Mouse (Mus musculus): ENCODE data around the gene Tspo2. TPM values are rescaled to one million over a fixed set of nuclear protein-coding genes. Genes with fewer than 3 reads are reported as not detected.
A peak's percentile ranks its signal among the peaks of the same experiment; 100 is the strongest.

Tspo2 gene
- polyA plus RNA-seq, 1 experiment from 2014 or later, result 2.6 TPM

- peaks cover 28% of the 10 kb centered on the region for H3K4me1 ChIP-seq (replicated peaks; ENCODE audit: control insufficient read depth, insufficient read depth, low read length)
- H3K4me2 ChIP-seq (ENCODE audit: low read depth, low read length), result no peak overlapping the region
- 68% methylated on average over 5 of the region's 5 CpGs for WGBS
- no peak overlapping the region for H3K27ac ChIP-seq (ENCODE audit: low read length)
- no peak for ATAC-seq (ENCODE audit: low read depth)
- H3K9me3 ChIP-seq (ENCODE audit: control insufficient read depth, low read length), result no peaks in the 10 kb centered on the region
- H3K4me3 ChIP-seq (ENCODE audit: low read length), result no peak overlapping the region
- no peak overlapping the region for H3K9ac ChIP-seq (ENCODE audit: low read length)
- H3K27me3 ChIP-seq (ENCODE audit: control insufficient read depth, insufficient read depth, low read depth, low read length), result no peaks in the 10 kb centered on the region
- H3K36me3 ChIP-seq (ENCODE audit: control insufficient read depth, insufficient read depth, low read length), result no peaks in the 10 kb centered on the region
Measured at GRCm38 (mm10) chr17:48434479-48434878, 16.8 kb downstream of the Tspo2 start.

GRCm38 (mm10) chr17:48433689-48434330, 17.5 kb downstream of the Tspo2 start:
- H3K4me2 ChIP-seq (ENCODE audit: low read depth, low read length), result no peak overlapping the region
- no peaks in the 10 kb centered on the region for H3K27me3 ChIP-seq (ENCODE audit: control insufficient read depth, insufficient read depth, low read depth, low read length)
- 41% methylated on average over 6 of the region's 6 CpGs for WGBS
- no peak overlapping the region for H3K9ac ChIP-seq (ENCODE audit: low read length)
- peaks cover 28% of the 10 kb centered on the region for H3K4me1 ChIP-seq (replicated peaks; ENCODE audit: control insufficient read depth, insufficient read depth, low read length)
- no peak for ATAC-seq (ENCODE audit: low read depth)
- no peak overlapping the region for H3K4me3 ChIP-seq (ENCODE audit: low read length)
- H3K36me3 ChIP-seq (ENCODE audit: control insufficient read depth, insufficient read depth, low read length), result no peaks in the 10 kb centered on the region
- no peak overlapping the region for H3K27ac ChIP-seq (ENCODE audit: low read length)
- no peaks in the 10 kb centered on the region for H3K9me3 ChIP-seq (ENCODE audit: control insufficient read depth, low read length)

GRCm38 (mm10) chr17:48433006-48433655, 18.2 kb downstream of the Tspo2 start:
- H3K4me1 ChIP-seq (replicated peaks; ENCODE audit: control insufficient read depth, insufficient read depth, low read length), result peaks cover 28% of the 10 kb centered on the region
- WGBS, result 67% methylated on average over 20 of the region's 20 CpGs
- no peaks in the 10 kb centered on the region for H3K9me3 ChIP-seq (ENCODE audit: control insufficient read depth, low read length)
- ATAC-seq (ENCODE audit: low read depth), result no peak
- no peak overlapping the region for H3K4me2 ChIP-seq (ENCODE audit: low read depth, low read length)
- no peak overlapping the region for H3K27ac ChIP-seq (ENCODE audit: low read length)
- H3K4me3 ChIP-seq (ENCODE audit: low read length), result no peak overlapping the region
- no peaks in the 10 kb centered on the region for H3K36me3 ChIP-seq (ENCODE audit: control insufficient read depth, insufficient read depth, low read length)
- H3K27me3 ChIP-seq (ENCODE audit: control insufficient read depth, insufficient read depth, low read depth, low read length), result no peaks in the 10 kb centered on the region
- no peak overlapping the region for H3K9ac ChIP-seq (ENCODE audit: low read length)

- Histone ChIP-seq H3K9me3 (ENCODE audit: control insufficient read depth, low read length) (no peaks in the 10 kb centered on the region), H3K36me3 (ENCODE audit: control insufficient read depth, insufficient read depth, low read length) (no peaks in the 10 kb centered on the region), H3K27me3 (ENCODE audit: control insufficient read depth, insufficient read depth, low read depth, low read length) (no peaks in the 10 kb centered on the region), H3K4me1 (replicated peaks; ENCODE audit: control insufficient read depth, insufficient read depth, low read length) (peaks cover 29% of the 10 kb centered on the region), H3K4me3 (ENCODE audit: low read length) (no peak within 1 kb of the TSS), H3K4me2 (ENCODE audit: low read depth, low read length) (no peak within 1 kb of the TSS), H3K27ac (ENCODE audit: low read length) (0 out of 2 replicates have a peak within 1 kb of the TSS, but pooled peaks have one; percentile 15), H3K9ac (ENCODE audit: low read length) (peak within 1 kb of the TSS; percentile 40; the same call in 1 of the 2 replicates)
- peak; percentile 44 for ATAC-seq (ENCODE audit: low read depth)
- WGBS, result 47% methylated on average over 16 of the region's 16 CpGs
Measured at GRCm38 (mm10) chr17:48432158-48432980, 19.0 kb downstream of the Tspo2 start, which contains the start of gene Apobec2. Gene Apobec2, minus strand, starts transcription at chr17:48432930.

- H3K27me3 ChIP-seq (ENCODE audit: control insufficient read depth, insufficient read depth, low read depth, low read length), result no peaks in the 10 kb centered on the region
- no peak overlapping the region for H3K4me3 ChIP-seq (ENCODE audit: low read length)
- ATAC-seq (ENCODE audit: low read depth), result no peak
- H3K4me2 ChIP-seq (ENCODE audit: low read depth, low read length), result no peak overlapping the region
- H3K9me3 ChIP-seq (ENCODE audit: control insufficient read depth, low read length), result no peaks in the 10 kb centered on the region
- WGBS, result 69% methylated on average over 5 of the region's 5 CpGs
- H3K36me3 ChIP-seq (ENCODE audit: control insufficient read depth, insufficient read depth, low read length), result no peaks in the 10 kb centered on the region
- no peak overlapping the region for H3K9ac ChIP-seq (ENCODE audit: low read length)
- H3K27ac ChIP-seq (ENCODE audit: low read length), result no peak overlapping the region
- peaks cover 34% of the 10 kb centered on the region for H3K4me1 ChIP-seq (replicated peaks; ENCODE audit: control insufficient read depth, insufficient read depth, low read length)
Measured at GRCm38 (mm10) chr17:48431054-48431453, 20.3 kb downstream of the Tspo2 start.

- peak; percentile 26; the same call in 1 of the 2 replicates for ATAC-seq (ENCODE audit: low read depth)
- Histone ChIP-seq H3K9ac (ENCODE audit: low read length) (no peak overlapping the region; the same call in 1 of the 2 replicates), H3K27me3 (ENCODE audit: control insufficient read depth, insufficient read depth, low read depth, low read length) (no peaks in the 10 kb centered on the region), H3K36me3 (ENCODE audit: control insufficient read depth, insufficient read depth, low read length) (no peaks in the 10 kb centered on the region), H3K9me3 (ENCODE audit: control insufficient read depth, low read length) (no peaks in the 10 kb centered on the region), H3K27ac (ENCODE audit: low read length) (peak overlapping the region; percentile 35), H3K4me1 (replicated peaks; ENCODE audit: control insufficient read depth, insufficient read depth, low read length) (peaks cover 40% of the 10 kb centered on the region), H3K4me3 (ENCODE audit: low read length) (no peak overlapping the region), H3K4me2 (ENCODE audit: low read depth, low read length) (0 out of 2 replicates have a peak overlapping the region, but pooled peaks have one; percentile 3)
- 19% methylated on average over 5 of the region's 5 CpGs for WGBS
Measured at GRCm38 (mm10) chr17:48430394-48430793, 20.9 kb downstream of the Tspo2 start.

GRCm38 (mm10) chr17:48427852-48428530, 23.3 kb downstream of the Tspo2 start:
- ATAC-seq (ENCODE audit: low read depth), result no peak
- H3K4me1 ChIP-seq (replicated peaks; ENCODE audit: control insufficient read depth, insufficient read depth, low read length), result peaks cover 37% of the 10 kb centered on the region
- H3K27me3 ChIP-seq (ENCODE audit: control insufficient read depth, insufficient read depth, low read depth, low read length), result no peaks in the 10 kb centered on the region
- no peak overlapping the region for H3K4me2 ChIP-seq (ENCODE audit: low read depth, low read length)
- WGBS, result 66% methylated on average over 11 of the region's 11 CpGs
- H3K36me3 ChIP-seq (ENCODE audit: control insufficient read depth, insufficient read depth, low read length), result no peaks in the 10 kb centered on the region
- no peak overlapping the region for H3K9ac ChIP-seq (ENCODE audit: low read length)
- H3K4me3 ChIP-seq (ENCODE audit: low read length), result no peak overlapping the region
- H3K27ac ChIP-seq (ENCODE audit: low read length), result no peak overlapping the region
- H3K9me3 ChIP-seq (ENCODE audit: control insufficient read depth, low read length), result no peaks in the 10 kb centered on the region

GRCm38 (mm10) chr17:48426991-48427750, 24.2 kb downstream of the Tspo2 start:
- no peaks in the 10 kb centered on the region for H3K27me3 ChIP-seq (ENCODE audit: control insufficient read depth, insufficient read depth, low read depth, low read length)
- peaks cover 30% of the 10 kb centered on the region for H3K4me1 ChIP-seq (replicated peaks; ENCODE audit: control insufficient read depth, insufficient read depth, low read length)
- H3K4me2 ChIP-seq (ENCODE audit: low read depth, low read length), result no peak overlapping the region
- no peak for ATAC-seq (ENCODE audit: low read depth)
- no peaks in the 10 kb centered on the region for H3K36me3 ChIP-seq (ENCODE audit: control insufficient read depth, insufficient read depth, low read length)
- H3K27ac ChIP-seq (ENCODE audit: low read length), result peak overlapping the region; percentile 36; the same call in 1 of the 2 replicates
- H3K9ac ChIP-seq (ENCODE audit: low read length), result no peak overlapping the region
- H3K9me3 ChIP-seq (ENCODE audit: control insufficient read depth, low read length), result no peaks in the 10 kb centered on the region
- H3K4me3 ChIP-seq (ENCODE audit: low read length), result no peak overlapping the region
- 52% methylated on average over 13 of the region's 13 CpGs for WGBS

Measured in lung, embryonic 16.5 days (tissue).